8 mouse cellular contexts compared by ENCODE assay signal in genomic region chr13:56601199-56601598, GRCm38 (mm10). TPM values are rescaled to one million over a fixed set of nuclear protein-coding genes. Genes with fewer than 3 reads are reported as not detected.
DNase-seq lines count a peak whose midpoint lies in the region; ATAC-seq and TF ChIP-seq lines count a peak whose summit lies in the region.

No protein-coding gene starts in this region.

- no peaks in the 10 kb centered on the region for H3K36me3 ChIP-seq in midbrain, embryonic 10.5 days
- H3K36me3 ChIP-seq in midbrain, embryonic 11.5 days (ENCODE audit: control insufficient read depth, insufficient read depth, low read length) = no peaks in the 10 kb centered on the region
- no peaks in the 10 kb centered on the region for H3K36me3 ChIP-seq in hindbrain, embryonic 12.5 days
- no peaks in the 10 kb centered on the region for H3K36me3 ChIP-seq in small intestine, adult 2 months (ENCODE audit: control insufficient read depth, insufficient read depth, low read length)

- no peaks in the 10 kb centered on the region for H3K9me3 ChIP-seq in midbrain, embryonic 10.5 days (replicated peaks)
- no peaks in the 10 kb centered on the region for H3K9me3 ChIP-seq in midbrain, embryonic 11.5 days (ENCODE audit: control insufficient read depth, low read length)
- H3K9me3 ChIP-seq in hindbrain, embryonic 12.5 days (replicated peaks) = no peaks in the 10 kb centered on the region

- H3K4me2 ChIP-seq in midbrain, embryonic 11.5 days = no peak overlapping the region
- H3K4me2 ChIP-seq in hindbrain, embryonic 12.5 days (replicated peaks) = no peak overlapping the region

- no peak overlapping the region for H3K9ac ChIP-seq in midbrain, embryonic 11.5 days (ENCODE audit: low read length)
- no peak overlapping the region for H3K9ac ChIP-seq in hindbrain, embryonic 12.5 days

- H3K27ac ChIP-seq in midbrain, embryonic 10.5 days (replicated peaks) = 0 out of 2 replicates have a peak overlapping the region, but pooled peaks have one; percentile 35
- H3K27ac ChIP-seq in midbrain, embryonic 11.5 days (ENCODE audit: low read depth, low read length) = no peak overlapping the region
- peak overlapping the region; percentile 94 for H3K27ac ChIP-seq in embryonic fibroblast, embryonic 13.5 days (ENCODE audit: insufficient read depth, low read length)
- 0 out of 2 replicates have a peak overlapping the region, but pooled peaks have one; percentile 42 for H3K27ac ChIP-seq in hindbrain, embryonic 12.5 days
- H3K27ac ChIP-seq in small intestine, adult 2 months (ENCODE audit: insufficient read depth, low read depth, low read length) = peak overlapping the region; percentile 9; the same call in 1 of the 2 replicates

- no peaks in the 10 kb centered on the region; the same call in none of the 2 replicates for H3K27me3 ChIP-seq in midbrain, embryonic 10.5 days (ENCODE audit: low read depth, poor library complexity, severe bottlenecking)
- no peaks in the 10 kb centered on the region for H3K27me3 ChIP-seq in midbrain, embryonic 11.5 days (ENCODE audit: control insufficient read depth, insufficient read depth, low read length)
- no peaks in the 10 kb centered on the region for H3K27me3 ChIP-seq in hindbrain, embryonic 12.5 days
- H3K27me3 ChIP-seq in small intestine, adult 2 months (ENCODE audit: control insufficient read depth, insufficient read depth, low read length) = no peaks in the 10 kb centered on the region

- DNase-seq in midbrain, embryonic 10.5 days (ENCODE audit: low spot score) = no peak
- no peak for DNase-seq in midbrain, embryonic 11.5 days (ENCODE audit: low spot score, missing footprints)
- DNase-seq in T-cell, adult 2 months (ENCODE audit: low spot score) = no peak
- DNase-seq in cerebellum, adult 11-12 months = no peak

- peaks cover 35% of the 10 kb centered on the region for H3K4me1 ChIP-seq in midbrain, embryonic 10.5 days
- peaks cover 8% of the 10 kb centered on the region for H3K4me1 ChIP-seq in midbrain, embryonic 11.5 days (ENCODE audit: control insufficient read depth, insufficient read depth, low read length)
- H3K4me1 ChIP-seq in embryonic fibroblast, embryonic 13.5 days (ENCODE audit: control insufficient read depth, insufficient read depth, low read length) = peaks cover 24% of the 10 kb centered on the region
- H3K4me1 ChIP-seq in hindbrain, embryonic 12.5 days = peaks cover 20% of the 10 kb centered on the region
- peaks cover 20% of the 10 kb centered on the region for H3K4me1 ChIP-seq in small intestine, adult 2 months (ENCODE audit: control insufficient read depth, insufficient read depth, insufficient read length, low read length)

- no peak for TF ChIP-seq POLR2A in embryonic fibroblast, embryonic 13.5 days (IDR thresholded peaks at IDR 0.05; ENCODE audit: low read depth, low read length)
- no peak for TF ChIP-seq POLR2A in small intestine, adult 2 months (IDR thresholded peaks at IDR 0.05; ENCODE audit: low read depth, low read length)

- 61% methylated on average over 11 of the region's 11 CpGs for WGBS in midbrain, embryonic 10.5 days
- WGBS in midbrain, embryonic 11.5 days = 58% methylated on average over 11 of the region's 11 CpGs
- 31% methylated on average over 11 of the region's 11 CpGs for WGBS in hindbrain, embryonic 12.5 days
- WGBS in small intestine, adult 2 months = 64% methylated on average over 11 of the region's 11 CpGs

- no peak for TF ChIP-seq CTCF in embryonic fibroblast, embryonic 13.5 days (IDR thresholded peaks at IDR 0.05; ENCODE audit: borderline replicate concordance, insufficient read depth, low read length)
- TF ChIP-seq CTCF in small intestine, adult 2 months (IDR thresholded peaks at IDR 0.05; ENCODE audit: extremely low read depth, insufficient read length, insufficient replicate concordance, low read depth, low read length) = no peak

- ATAC-seq in midbrain, embryonic 11.5 days (ENCODE audit: low FRiP score) = no peak
- ATAC-seq in hindbrain, embryonic 12.5 days (ENCODE audit: low FRiP score) = peak; percentile 26; the same call in 1 of the 2 replicates
- no peak for ATAC-seq in inflammation-experienced regulatory T-cells, adult 6 months

- H3K4me3 ChIP-seq in midbrain, embryonic 10.5 days = no peak overlapping the region
- H3K4me3 ChIP-seq in midbrain, embryonic 11.5 days (ENCODE audit: low read depth, low read length) = no peak overlapping the region
- no peak overlapping the region for H3K4me3 ChIP-seq in embryonic fibroblast, embryonic 13.5 days (ENCODE audit: insufficient read depth, low read length)
- no peak overlapping the region for H3K4me3 ChIP-seq in hindbrain, embryonic 12.5 days
- H3K4me3 ChIP-seq in small intestine, adult 2 months (ENCODE audit: low read depth, low read length) = no peak overlapping the region

RNA-seq across cellular contexts. Expression of gene Tgfbi, which starts 8.1 kb away (rescaled TPM):
- 23.2 and 29.8 TPM in 2 replicates for polyA plus RNA-seq in midbrain, embryonic 10.5 days (2016; fragmentation: Nextera tagmentation; extraction: Ambion mirVana)
- 20.2 and 25.3 TPM in 2 replicates for polyA plus RNA-seq in midbrain, embryonic 11.5 days (2014; fragmentation: Nextera tagmentation; extraction: Ambion mirVana)
- 64.4 and 125 TPM in 2 replicates for polyA plus RNA-seq in embryonic fibroblast, embryonic 13.5 days (2011; ENCODE audit: insufficient read length, low read depth, missing spikeins)
- 65.5 and 72.2 TPM in 2 replicates for polyA plus RNA-seq in hindbrain, embryonic 12.5 days (2016; fragmentation: Nextera tagmentation; extraction: Ambion mirVana)
- 67.9 and 221 TPM in 2 replicates for polyA plus RNA-seq in small intestine, adult 2 months (2012; rRNA removed)
- polyA plus RNA-seq in inflammation-experienced regulatory T-cells, adult 6 months (2017; shearing (Covaris generic)) = 1 to 10 TPM in 1 of 3 experiments, under 1 TPM in 1, not detected in 1; 0.41 to 1.1 TPM

RNA-seq across cellular contexts. Expression of gene Lect2, which starts 52.9 kb away (rescaled TPM):
- polyA plus RNA-seq in midbrain, embryonic 10.5 days (2016; fragmentation: Nextera tagmentation; extraction: Ambion mirVana) = not detected in 2 replicates
- not detected in 2 replicates for polyA plus RNA-seq in midbrain, embryonic 11.5 days (2014; fragmentation: Nextera tagmentation; extraction: Ambion mirVana)
- not detected in 2 replicates for polyA plus RNA-seq in embryonic fibroblast, embryonic 13.5 days (2011; ENCODE audit: insufficient read length, low read depth, missing spikeins)
- polyA plus RNA-seq in hindbrain, embryonic 12.5 days (2016; fragmentation: Nextera tagmentation; extraction: Ambion mirVana) = not detected in 2 replicates
- 2.5 TPM in 1 of 2 replicates, not detected in the other for polyA plus RNA-seq in small intestine, adult 2 months (2012; rRNA removed)
- polyA plus RNA-seq in inflammation-experienced regulatory T-cells, adult 6 months (2017; shearing (Covaris generic)) = not detected

Comparison
In these comparisons a context has a peak if more than half of its experiments do, and no peak if none do; other contexts are left out.
1. RNA of gene Tgfbi, which starts 8.1 kb away (polyA plus RNA-seq): 67.9 to 221 TPM in small intestine, adult 2 months, 64.4 to 125 TPM in embryonic fibroblast, embryonic 13.5 days, 65.5 to 72.2 TPM in hindbrain, embryonic 12.5 days, 23.2 to 29.8 TPM in midbrain, embryonic 10.5 days and 20.2 to 25.3 TPM in midbrain, embryonic 11.5 days; 0.41 to 1.1 TPM in inflammation-experienced regulatory T-cells, adult 6 months; every median in the first group is over 10 times any median in the second.